Mouse (Mus musculus) CD8-positive naive resting alpha-beta T cell, adult 2 months (primary cell): ENCODE measurements around the gene Fam78a.

Experiments used
- DNase-seq, 2 experiments: peaks; one replicate each; pipeline ENCODE4 v3.0.0; 2022; ENCODE audit warnings: low read depth in 2 of 2, low spot score in 2 of 2

Gene Fam78a

DNA sequence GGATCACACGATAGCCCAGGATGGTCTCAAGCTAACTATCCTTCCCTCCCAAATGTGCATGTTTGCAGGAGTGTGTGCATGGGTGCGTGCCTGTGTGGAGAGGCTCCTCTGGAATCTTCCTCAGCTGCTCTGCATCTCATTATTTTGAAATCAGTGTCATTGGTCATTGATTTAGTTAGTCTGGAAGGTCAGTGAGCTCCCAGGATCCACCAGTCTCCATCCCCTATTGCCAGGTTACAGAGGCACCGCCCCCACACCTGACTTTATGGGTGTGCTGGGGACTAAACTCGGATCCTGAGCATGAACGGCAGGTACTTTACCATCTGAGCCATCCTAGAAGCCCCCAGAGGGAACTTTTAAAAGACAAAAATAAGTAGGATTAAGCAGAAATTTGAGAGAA lies 18.3 kb upstream of the Fam78a start:
- no peak for DNase-seq

DNA sequence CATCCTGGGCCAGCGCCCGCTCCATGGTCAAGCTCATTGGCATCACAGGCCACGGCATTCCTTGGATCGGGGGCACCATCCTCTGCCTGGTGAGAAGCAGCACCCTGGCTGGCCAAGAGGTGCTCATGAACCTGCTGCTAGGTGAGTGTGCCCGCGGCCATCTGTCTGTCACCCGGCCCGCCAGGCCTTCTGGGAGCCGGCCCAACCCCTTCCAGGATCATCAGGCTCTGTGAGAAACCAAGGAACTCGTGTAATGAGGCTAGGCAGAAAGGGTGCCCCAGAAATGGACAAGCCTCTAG lies 11.4 kb upstream of the Fam78a start:
- DNase-seq: no peak

DNA sequence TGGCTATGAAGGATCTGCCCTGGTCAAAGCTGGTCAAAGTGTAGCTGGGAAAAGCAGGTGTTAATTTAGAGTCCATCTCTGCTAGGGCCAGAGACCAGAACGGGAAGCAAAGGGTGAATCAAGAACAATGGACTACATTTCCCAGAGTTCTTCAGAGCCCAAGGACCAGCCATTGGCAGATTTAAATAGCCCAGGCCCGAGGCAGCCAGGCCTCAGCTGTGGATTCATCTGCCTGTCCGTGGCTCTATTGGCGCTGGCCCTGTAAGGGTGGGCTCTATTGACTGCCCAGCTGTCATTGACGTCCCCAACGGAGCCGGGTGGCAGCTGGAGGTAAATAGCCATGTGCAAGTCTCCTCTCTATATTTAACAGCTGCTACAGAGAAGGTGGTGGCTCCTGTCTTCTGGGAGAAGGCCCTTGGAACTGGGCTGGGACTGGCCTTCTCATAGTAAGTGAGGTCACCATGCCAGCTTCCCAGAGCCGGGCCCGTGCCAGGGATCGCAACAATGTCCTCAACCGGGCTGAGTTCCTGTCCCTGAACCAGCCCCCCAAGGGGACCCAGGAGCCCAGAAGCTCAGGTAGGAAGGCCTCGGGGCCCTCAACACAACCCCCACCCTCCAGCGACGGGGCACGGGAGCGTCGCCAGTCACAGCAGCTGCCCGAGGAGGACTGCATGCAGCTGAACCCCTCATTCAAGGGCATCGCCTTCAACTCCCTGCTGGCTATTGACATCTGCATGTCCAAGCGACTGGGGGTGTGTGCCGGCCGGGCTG lies 10.9 kb upstream of the Fam78a start, which contains the start of gene Plpp7:
Gene Plpp7, plus strand, starts transcription at position 178 of the 771 bp plus-strand sequence.
- DNase-seq: no peak

GRCm38 (mm10) chr2:32094001-32094707 lies 9.5 kb upstream of the Fam78a start:
- DNase-seq: no peak

DNA sequence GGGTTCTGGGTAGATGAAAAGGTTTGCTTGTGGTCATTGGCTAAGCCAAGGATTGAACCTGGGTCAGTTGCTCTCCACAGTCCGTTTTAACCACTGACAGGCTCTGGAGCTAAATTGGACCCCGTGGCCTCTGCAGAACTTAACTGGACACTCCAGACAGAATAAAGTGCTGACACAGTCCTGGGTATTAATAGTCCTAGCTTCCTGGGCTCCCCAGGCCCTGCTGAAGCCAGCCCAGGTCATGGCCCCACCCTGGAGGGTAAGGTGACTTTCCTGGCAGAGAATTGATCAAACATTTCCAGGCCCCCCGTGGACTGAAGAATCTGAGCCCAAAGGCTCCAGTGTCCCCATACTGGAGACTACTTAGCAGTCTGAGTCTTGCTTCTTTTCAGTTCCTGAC lies 7.3 kb upstream of the Fam78a start:
- DNase-seq: no peak

DNA sequence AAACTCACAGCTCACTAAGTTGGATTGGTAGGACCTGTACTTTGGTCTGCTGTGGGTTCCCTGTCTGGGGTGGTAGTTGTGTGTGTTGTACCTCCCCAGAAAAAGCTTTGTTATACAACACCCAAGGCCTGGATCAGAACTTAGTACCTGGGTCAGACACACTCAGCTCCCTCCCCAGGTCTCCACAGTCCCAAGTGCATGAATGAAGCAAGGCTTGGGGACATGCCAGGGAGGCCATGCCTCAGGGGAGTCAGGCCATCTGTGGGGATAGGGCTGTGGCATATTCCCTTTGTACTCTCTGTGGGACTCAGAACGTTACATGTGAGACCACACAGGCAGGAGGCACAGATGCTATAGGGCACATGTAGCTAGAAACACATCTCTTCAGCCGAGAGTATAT lies 5.5 kb upstream of the Fam78a start:
- DNase-seq: no peak

DNA sequence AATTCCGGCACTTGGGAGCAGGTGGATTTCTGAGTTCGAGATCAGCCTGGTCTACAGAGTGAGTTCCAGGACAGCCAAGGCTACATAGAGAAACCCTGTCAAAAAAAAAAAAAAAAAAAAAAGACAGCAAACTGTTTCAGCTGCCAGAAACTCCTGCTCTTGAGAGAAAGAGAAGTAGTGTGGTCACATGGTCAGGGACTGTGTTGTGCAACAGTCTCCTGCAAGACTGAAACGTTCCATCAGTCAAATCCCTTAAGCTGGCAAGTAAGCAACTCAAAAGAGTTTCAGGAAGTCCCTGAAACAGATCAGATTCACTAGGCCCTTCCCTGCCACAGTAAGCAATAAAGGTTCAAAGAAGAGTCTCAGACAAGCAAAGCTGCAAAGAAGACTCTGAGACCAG lies 4.9 kb upstream of the Fam78a start:
- no peak for DNase-seq

DNA sequence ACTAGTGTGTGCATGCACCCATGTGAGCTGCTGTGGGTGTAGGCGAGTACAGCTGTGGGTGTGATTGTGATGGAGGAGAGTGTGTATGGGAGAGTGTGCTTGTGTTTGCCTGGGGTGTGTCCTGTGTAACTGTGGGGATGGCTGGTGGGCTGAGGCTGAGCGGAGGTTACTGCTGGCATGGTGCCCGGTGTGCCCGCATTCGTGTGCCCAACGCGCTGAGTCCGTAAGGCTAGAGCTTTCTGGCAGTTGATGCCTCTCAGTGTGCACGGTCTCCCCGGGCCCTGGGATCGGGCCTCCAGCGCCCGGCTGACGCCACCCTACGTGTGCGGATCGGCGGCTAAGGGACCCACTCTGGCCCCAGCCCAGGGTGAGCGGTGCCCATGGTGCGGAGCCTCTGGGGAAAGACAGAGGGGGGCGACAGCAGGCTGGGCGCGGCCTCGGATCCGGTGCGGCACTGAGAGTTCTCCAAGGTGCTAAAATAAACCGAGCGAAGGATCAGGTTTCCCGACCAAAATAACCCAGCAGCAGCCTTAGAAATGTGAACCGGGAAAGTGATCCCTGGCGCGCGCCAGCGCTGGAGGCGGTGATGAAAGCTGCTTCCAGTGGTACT lies 3.8 kb upstream of the Fam78a start:
- DNase-seq: no peak

- DNase-seq: no peak
Measured at GRCm38 (mm10) chr2:32087606-32088005, 2.9 kb upstream of the Fam78a start.

DNA sequence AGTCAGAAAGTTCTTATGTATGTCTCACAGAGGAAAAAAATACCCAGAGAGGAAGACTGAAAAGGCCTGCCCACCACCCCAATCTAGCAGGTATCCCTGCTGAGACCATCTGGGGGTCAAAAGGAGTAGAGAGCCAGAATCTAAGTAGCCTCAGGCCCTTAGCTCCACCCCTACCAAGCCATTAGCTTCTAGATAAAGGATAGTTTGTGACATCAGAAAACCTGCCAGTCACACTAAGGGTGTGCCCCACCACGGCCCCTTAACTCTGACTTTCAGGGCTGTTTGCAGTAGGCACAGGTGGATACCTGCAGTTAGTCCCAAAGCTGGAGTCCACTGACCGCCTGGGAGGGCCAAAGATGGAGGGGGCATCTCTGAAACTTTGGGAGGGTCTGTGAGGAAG lies 574 bp upstream of the Fam78a start:
- DNase-seq: no peak

DNA sequence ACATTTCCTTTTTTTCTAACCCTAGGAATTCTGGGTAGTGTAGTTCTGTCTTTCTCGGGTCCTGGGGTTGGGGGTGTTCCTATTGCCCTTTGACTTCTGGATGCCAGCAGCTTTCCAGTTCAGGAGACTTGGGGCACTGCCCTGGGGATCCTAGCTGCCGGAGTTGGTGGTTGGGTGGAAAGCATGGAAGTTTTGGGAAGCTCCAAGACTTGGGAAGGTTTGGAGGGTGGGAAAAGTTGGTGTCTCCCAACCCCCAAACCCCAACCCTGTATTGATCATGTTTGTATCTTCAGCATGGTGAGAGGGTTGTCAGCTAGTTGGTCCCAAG lies 179 bp upstream of the Fam78a start:
- no peak for DNase-seq

GRCm38 (mm10) chr2:32083159-32084011 lies 1.3 kb downstream of the Fam78a start:
- DNase-seq: peak; percentile 70 to 73

GRCm38 (mm10) chr2:32082229-32082628 lies 2.4 kb downstream of the Fam78a start:
- DNase-seq: no peak

DNA sequence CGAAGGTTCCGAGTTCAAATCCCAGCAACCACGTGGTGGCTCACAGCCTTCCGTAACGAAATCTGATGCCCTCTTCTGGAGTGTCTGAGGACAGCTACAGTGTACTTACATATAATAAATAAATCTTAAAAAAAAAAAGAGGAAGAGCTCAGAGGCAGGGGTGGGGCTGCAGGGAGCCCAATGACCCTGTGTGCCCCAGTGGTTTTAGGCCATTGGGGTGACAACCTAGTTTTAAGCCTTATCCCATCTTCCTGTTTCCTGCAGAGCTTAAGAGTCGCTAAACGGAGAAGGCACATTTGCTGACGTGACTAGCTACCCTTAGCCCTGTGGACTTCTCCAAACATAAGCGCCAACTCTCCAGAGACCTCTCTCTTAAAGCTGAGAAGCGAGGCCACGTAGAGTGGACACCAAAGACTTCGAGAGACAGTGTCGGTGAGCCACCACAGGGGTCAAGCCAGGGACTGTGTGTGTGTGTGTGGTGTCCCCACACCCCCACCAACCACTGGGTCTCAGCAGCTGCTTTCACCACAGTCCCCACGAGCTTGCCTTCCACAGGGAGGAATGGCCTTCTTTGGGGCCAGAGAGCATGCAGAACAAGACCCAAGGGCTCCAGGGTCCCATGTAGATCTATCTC lies 3.2 kb downstream of the Fam78a start:
- no peak for DNase-seq

DNA sequence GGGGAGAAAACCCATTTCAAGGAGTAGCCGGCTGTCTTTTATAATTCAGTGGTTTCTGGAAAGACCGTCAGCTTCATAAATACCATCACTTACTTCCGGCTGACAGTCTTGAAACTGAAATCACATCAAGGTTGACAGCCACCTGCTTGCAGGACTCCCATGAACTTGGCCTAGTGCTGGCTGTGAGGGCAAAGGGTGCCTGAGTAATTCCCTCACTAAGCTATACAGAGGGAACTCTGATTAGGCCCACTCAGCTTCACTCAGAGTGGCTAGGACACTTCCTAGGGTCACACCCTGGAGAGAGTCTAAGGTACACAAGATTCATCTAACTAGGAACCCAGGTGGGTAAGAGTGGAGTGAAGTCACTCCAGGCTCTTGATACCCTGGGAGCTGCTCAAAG lies 4.0 kb downstream of the Fam78a start:
- DNase-seq: no peak

- DNase-seq: no peak
Measured at GRCm38 (mm10) chr2:32079191-32079725, 5.4 kb downstream of the Fam78a start.

DNA sequence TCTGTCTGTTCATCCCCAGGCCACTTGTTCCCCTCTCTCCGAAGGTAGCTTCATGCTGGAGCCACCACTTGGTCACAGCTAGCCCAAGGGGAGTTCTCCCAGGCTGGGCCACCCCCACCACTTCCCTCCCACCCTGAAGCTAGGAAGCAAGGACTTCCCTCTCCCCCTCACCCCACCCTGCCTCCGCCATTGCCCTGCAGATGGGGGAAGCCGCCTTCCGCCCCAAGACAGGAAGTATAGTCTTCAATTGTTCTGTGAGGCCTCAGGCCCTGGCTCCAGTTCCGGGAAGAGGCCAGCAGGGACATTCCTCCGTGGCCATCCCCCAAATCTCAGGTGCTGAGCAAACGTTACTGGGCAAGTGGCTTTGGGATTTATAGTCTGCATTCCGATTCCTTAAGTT lies 6.1 kb downstream of the Fam78a start:
- no peak for DNase-seq

DNA sequence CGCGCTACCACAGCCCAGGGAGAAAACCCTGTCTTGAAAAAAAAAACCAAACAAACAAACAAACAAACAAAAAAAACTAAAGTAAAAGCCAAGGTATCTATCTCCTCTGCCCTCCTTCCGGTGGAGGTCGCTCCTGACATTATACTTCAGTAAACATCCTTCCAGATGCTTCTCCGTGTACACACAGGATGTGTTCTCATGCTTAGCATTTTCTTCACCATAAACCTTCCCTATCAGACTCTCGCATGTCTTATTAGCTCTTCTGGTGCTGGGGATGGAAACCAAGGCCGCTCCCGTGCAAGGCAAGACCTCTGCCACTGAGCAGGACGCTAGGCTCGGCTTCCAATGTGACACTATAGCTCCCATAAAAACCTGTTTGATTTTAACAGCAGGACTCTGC lies 6.9 kb downstream of the Fam78a start:
- DNase-seq: no peak

DNA sequence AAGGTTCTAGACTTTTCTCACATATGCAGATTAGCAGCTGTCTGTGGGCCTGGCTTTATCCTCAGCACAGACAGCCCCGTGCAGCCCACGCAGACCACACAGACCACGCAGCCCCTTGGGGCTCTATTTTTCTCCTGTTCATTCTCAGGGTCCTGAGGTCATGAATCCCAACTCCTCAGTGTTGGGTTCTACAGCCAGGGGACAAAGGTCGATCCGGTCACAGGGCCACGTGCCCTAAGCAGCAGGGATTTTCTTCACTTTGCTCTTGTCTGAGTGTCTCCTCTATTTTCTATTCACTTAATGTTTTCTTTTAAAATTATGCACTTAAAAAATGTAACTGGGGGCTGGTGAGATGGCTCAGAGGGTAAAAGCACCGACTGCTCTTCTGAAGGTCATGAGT lies 9.3 kb downstream of the Fam78a start:
- no peak for DNase-seq

DNA sequence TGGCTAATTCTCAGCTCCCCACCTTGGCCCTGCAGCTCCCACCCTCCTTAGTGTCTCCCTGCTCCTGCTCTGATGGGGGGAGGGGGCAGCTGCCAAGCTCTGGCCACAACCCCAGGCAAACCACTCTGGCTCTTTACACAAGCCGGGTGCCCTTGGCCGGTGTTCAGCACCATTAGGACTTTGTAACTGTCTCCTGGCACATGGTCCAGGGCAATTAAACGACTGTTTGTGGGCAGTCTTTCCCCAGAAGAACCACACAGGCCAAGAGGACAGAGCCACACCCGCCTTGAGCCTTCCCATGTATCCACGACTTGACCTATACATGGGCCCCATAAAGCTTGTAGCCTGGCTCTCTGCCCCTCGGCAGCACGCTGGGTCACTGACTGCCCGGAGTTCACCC lies 10.3 kb downstream of the Fam78a start:
- DNase-seq: no peak

DNA sequence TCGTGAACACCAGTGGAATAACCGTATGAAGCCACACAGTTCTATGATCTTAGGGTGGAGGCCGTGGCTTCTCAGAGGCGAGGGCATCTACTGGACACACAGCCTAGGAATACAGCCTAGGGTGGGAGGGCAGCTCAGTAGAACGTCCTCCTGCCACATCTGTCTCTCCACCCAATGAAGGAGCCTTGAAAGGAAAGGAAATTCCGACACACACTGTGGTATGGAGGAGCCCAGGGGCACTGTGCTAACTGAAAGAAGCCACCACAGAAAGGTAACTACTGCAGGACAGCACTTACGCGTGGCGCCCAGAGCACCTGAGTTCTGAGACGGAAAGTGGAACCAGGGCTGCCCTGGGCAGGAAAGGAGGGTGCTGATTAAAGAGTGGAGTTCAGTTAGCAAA lies 13.9 kb downstream of the Fam78a start:
- no peak for DNase-seq
